ENCODE assay signal across 30 mouse cellular contexts in genomic region chr19:35639945-35640344, GRCm38 (mm10).
DNase-seq lines count a peak whose midpoint lies in the region; ATAC-seq and TF ChIP-seq lines count a peak whose summit lies in the region.
"Had no signal": no experiment of that assay in that cellular context is flagged by ENCODE, and none has a peak within 500 bp of the region (broad histone marks: within the 10 kb centered on the region; RNA-seq: fewer than 3 reads in every experiment).

No protein-coding gene starts in this region.

- no peaks in the 10 kb centered on the region for H3K27me3 ChIP-seq in embryonic facial prominence, embryonic 11.5 days (ENCODE audit: control insufficient read depth, insufficient read depth, low read length)
- no peaks in the 10 kb centered on the region for H3K27me3 ChIP-seq in embryonic facial prominence, embryonic 10.5 days (replicated peaks; ENCODE audit: low read depth, poor library complexity, severe bottlenecking)
- H3K27me3 ChIP-seq in CH12.LX (replicated peaks) (no peaks in the 10 kb centered on the region), myocyte (ENCODE audit: control insufficient read depth, insufficient read depth, insufficient read length) (no peaks in the 10 kb centered on the region)
- H3K27me3 ChIP-seq: embryonic facial prominence, embryonic 13.5 days; forebrain, embryonic 12.5 days; forebrain, embryonic 15.5 days; heart, embryonic 12.5 days; heart, embryonic 15.5 days; hindbrain, embryonic 13.5 days; intestine, embryonic 15.5 days had no signal

- no peak overlapping the region for H3K27ac ChIP-seq in embryonic facial prominence, embryonic 11.5 days (replicated peaks; ENCODE audit: low read depth, low read length)
- H3K27ac ChIP-seq in embryonic facial prominence, embryonic 10.5 days (replicated peaks): no peak overlapping the region
- H3K27ac ChIP-seq in CH12.LX (ENCODE audit: insufficient read depth, low read depth): no peak overlapping the region
- H3K27ac ChIP-seq: embryonic facial prominence, embryonic 13.5 days; forebrain, embryonic 12.5 days; forebrain, embryonic 15.5 days; heart, embryonic 15.5 days; hindbrain, embryonic 10.5 days; hindbrain, embryonic 13.5 days; intestine, embryonic 15.5 days had no signal

- no peak overlapping the region for H3ac ChIP-seq in myocyte (ENCODE audit: control insufficient read depth, insufficient read length)

- no peak overlapping the region for H3K9ac ChIP-seq in embryonic facial prominence, embryonic 11.5 days (replicated peaks; ENCODE audit: low read length)
- H3K9ac ChIP-seq in CH12.LX (ENCODE audit: insufficient read depth, low read depth): no peak overlapping the region
- H3K9ac ChIP-seq: embryonic facial prominence, embryonic 13.5 days; forebrain, embryonic 12.5 days; forebrain, embryonic 15.5 days; heart, embryonic 12.5 days; heart, embryonic 15.5 days; hindbrain, embryonic 13.5 days; intestine, embryonic 15.5 days had no signal

- no peak overlapping the region for H3K4me3 ChIP-seq in embryonic facial prominence, embryonic 11.5 days (ENCODE audit: low read depth, low read length)
- H3K4me3 ChIP-seq in embryonic facial prominence, embryonic 10.5 days: no peak overlapping the region
- H3K4me3 ChIP-seq in CH12.LX (replicated peaks in 1 of 3; ENCODE audit: low read depth in 2 of 3, low read length in 2 of 3, poor library complexity in 1 of 3) (no peak overlapping the region), myocyte (no peak overlapping the region)
- H3K4me3 ChIP-seq: embryonic facial prominence, embryonic 13.5 days; erythroblast, embryonic 14.5 days; forebrain, embryonic 12.5 days; forebrain, embryonic 15.5 days; heart, embryonic 12.5 days; heart, embryonic 15.5 days; hindbrain, embryonic 10.5 days; hindbrain, embryonic 13.5 days; intestine, embryonic 15.5 days had no signal

- no peaks in the 10 kb centered on the region for H3K36me3 ChIP-seq in embryonic facial prominence, embryonic 11.5 days (replicated peaks; ENCODE audit: control insufficient read depth, insufficient read depth, low read depth, low read length)
- no peaks in the 10 kb centered on the region for H3K36me3 ChIP-seq in embryonic facial prominence, embryonic 10.5 days (replicated peaks)
- H3K36me3 ChIP-seq in CH12.LX (replicated peaks in 1 of 2; ENCODE audit: control insufficient read depth in 1 of 2, insufficient read depth in 1 of 2, low read length in 1 of 2) (no peaks in the 10 kb centered on the region), myocyte (ENCODE audit: control insufficient read depth, insufficient read depth) (no peaks in the 10 kb centered on the region)
- H3K36me3 ChIP-seq: embryonic facial prominence, embryonic 13.5 days; forebrain, embryonic 12.5 days; forebrain, embryonic 15.5 days; heart, embryonic 12.5 days; heart, embryonic 15.5 days; hindbrain, embryonic 10.5 days; hindbrain, embryonic 13.5 days; intestine, embryonic 15.5 days had no signal

- intact Hi-C loops in gastrocnemius, postnatal 14 days (cut with DNase I; ENCODE audit: low total_unique reads): no loop called here

- no peak for TF ChIP-seq EP300 in CH12.LX (IDR thresholded peaks at IDR 0.05; ENCODE audit: low read length)

- dilution Hi-C loops in CH12.LX (cut with MboI; ENCODE audit: extremely low pct_ligation_motif_present, extremely low pct_unique_long_range_greater_than_20kb, low sequenced_read_pairs): no loop called here

- 50% methylated on average over 3 of the region's 3 CpGs for WGBS in embryonic facial prominence, embryonic 11.5 days
- WGBS in embryonic facial prominence, embryonic 10.5 days: 71% methylated on average over 3 of the region's 3 CpGs

- no peaks in the 10 kb centered on the region for H3K4me1 ChIP-seq in embryonic facial prominence, embryonic 11.5 days (ENCODE audit: control insufficient read depth, insufficient read depth, low read length)
- no peaks in the 10 kb centered on the region for H3K4me1 ChIP-seq in embryonic facial prominence, embryonic 10.5 days
- no peaks in the 10 kb centered on the region for H3K4me1 ChIP-seq in CH12.LX (ENCODE audit: control insufficient read depth in 1 of 2, insufficient read depth in 2 of 2)
- H3K4me1 ChIP-seq: embryonic facial prominence, embryonic 13.5 days; forebrain, embryonic 12.5 days; forebrain, embryonic 15.5 days; heart, embryonic 12.5 days; heart, embryonic 15.5 days; hindbrain, embryonic 10.5 days; hindbrain, embryonic 13.5 days; intestine, embryonic 15.5 days had no signal

- in situ Hi-C loops in CH12.LX (cut with MboI; ENCODE audit: low pct_ligation_motif_present, low pct_unique_long_range_greater_than_20kb, low sequenced_read_pairs): no loop called here

- no peaks in the 10 kb centered on the region for H3K9me3 ChIP-seq in embryonic facial prominence, embryonic 11.5 days (replicated peaks; ENCODE audit: control insufficient read depth, low read length)
- no peaks in the 10 kb centered on the region for H3K9me3 ChIP-seq in embryonic facial prominence, embryonic 10.5 days
- H3K9me3 ChIP-seq in CH12.LX (replicated peaks; ENCODE audit: low read length): no peaks in the 10 kb centered on the region
- H3K9me3 ChIP-seq: embryonic facial prominence, embryonic 13.5 days; forebrain, embryonic 12.5 days; forebrain, embryonic 15.5 days; heart, embryonic 12.5 days; heart, embryonic 15.5 days; hindbrain, embryonic 10.5 days; hindbrain, embryonic 13.5 days; intestine, embryonic 15.5 days had no signal

- H3K4me2 ChIP-seq in embryonic facial prominence, embryonic 11.5 days (ENCODE audit: low read depth, low read length): no peak overlapping the region
- no peak overlapping the region for H3K4me2 ChIP-seq in CH12.LX (ENCODE audit: insufficient read depth, low read depth, poor library complexity, severe bottlenecking)
- H3K4me2 ChIP-seq in myocyte (ENCODE audit: low read depth): no peak overlapping the region
- H3K4me2 ChIP-seq: embryonic facial prominence, embryonic 13.5 days; forebrain, embryonic 12.5 days; forebrain, embryonic 15.5 days; heart, embryonic 12.5 days; heart, embryonic 15.5 days; hindbrain, embryonic 13.5 days; intestine, embryonic 15.5 days had no signal

- ATAC-seq in embryonic facial prominence, embryonic 11.5 days (replicated peaks; ENCODE audit: insufficient number of reproducible peaks, low FRiP score, low TSS enrichment, low read depth): no peak
- ATAC-seq: activated CD4-positive, CD25-positive, alpha-beta regulatory T cell, adult 4 months; CD4-positive, CD25-positive, alpha-beta regulatory T cell, adult 4 months; forebrain, embryonic 15.5 days; hindbrain, embryonic 16.5 days; intestine, embryonic 15.5 days had no signal

- no peaks in the 10 kb centered on the region for H3K79me2 ChIP-seq in CH12.LX (replicated peaks; ENCODE audit: control insufficient read depth, extremely low read depth, insufficient read depth, poor library complexity, severe bottlenecking)
- no peaks in the 10 kb centered on the region for H3K79me2 ChIP-seq in myocyte (ENCODE audit: control insufficient read depth, insufficient read depth)

- no peak for TF ChIP-seq CTCF in CH12.LX (conservative IDR thresholded peaks at IDR 0.05 in 1 of 2, IDR thresholded peaks at IDR 0.05 in 1 of 2; ENCODE audit: low read depth in 2 of 2, low read length in 2 of 2)

- DNase-seq in embryonic facial prominence, embryonic 11.5 days (ENCODE audit: low spot score): peak; percentile 26
- no peak for DNase-seq in embryonic facial prominence, embryonic 10.5 days (ENCODE audit: low spot score)
- DNase-seq in CH12.LX (ENCODE audit: extremely low read depth): peak; percentile 12
- DNase-seq in NIH3T3 (ENCODE audit: low read depth): peak; percentile 16
- DNase-seq in gastrocnemius, postnatal 14 days: no peak
- DNase-seq in frontal cortex, postnatal 25 days (ENCODE audit: low spot score in 2 of 2): no peak
- DNase-seq: adrenal gland, adult 8-10 months; adrenal gland, postnatal 25 days; cerebellum, adult 11-12 months; cerebellum, adult 8-10 months; cerebellum, postnatal 10 days; cerebellum, postnatal 36 days; gastrocnemius, postnatal 10 days; heart, adult 18-20 months; heart, postnatal 10 days; heart, postnatal 36 days; kidney, adult 18-20 months had no signal

- no peak for TF ChIP-seq RAD21 in CH12.LX (IDR thresholded peaks at IDR 0.05; ENCODE audit: low read depth, low read length)

- no peak for TF ChIP-seq POLR2A in CH12.LX (IDR thresholded peaks at IDR 0.05; ENCODE audit: low read depth, low read length)
- no peak for TF ChIP-seq POLR2A in myocyte (IDR thresholded peaks at IDR 0.05; ENCODE audit: insufficient read length, low read depth)

TF ChIP-seq in CH12.LX, 34 proteins besides CTCF, POLR2A, EP300 and RAD21 (continues in another document):
- no peak for TF ChIP-seq POLR2AphosphoS2 (IDR thresholded peaks at IDR 0.05; ENCODE audit: low read depth, low read length)
- TF ChIP-seq HCFC1 (IDR thresholded peaks at IDR 0.05; ENCODE audit: low read depth, low read length): no peak
- TF ChIP-seq ELF1 (IDR thresholded peaks at IDR 0.05; ENCODE audit: low read depth, low read length): no peak
- TF ChIP-seq ZMIZ1 (IDR thresholded peaks at IDR 0.05; ENCODE audit: low read depth, low read length): no peak
- no peak for TF ChIP-seq CHD1 (IDR thresholded peaks at IDR 0.05; ENCODE audit: low read depth, low read length)
- TF ChIP-seq JUN (IDR thresholded peaks at IDR 0.05; ENCODE audit: insufficient read depth, low read depth, low read length): no peak
- TF ChIP-seq MAX (IDR thresholded peaks at IDR 0.05; ENCODE audit: low read length): no peak
- TF ChIP-seq ZKSCAN1 (IDR thresholded peaks at IDR 0.05; ENCODE audit: borderline replicate concordance, low read depth, low read length): no peak
- TF ChIP-seq MAFK (IDR thresholded peaks at IDR 0.05; ENCODE audit: insufficient replicate concordance, low read length): no peak
- TF ChIP-seq BHLHE40 (IDR thresholded peaks at IDR 0.05; ENCODE audit: low read depth, low read length): no peak
- TF ChIP-seq SIN3A (IDR thresholded peaks at IDR 0.05; ENCODE audit: low read length): no peak

TF ChIP-seq in myocyte, 11 proteins besides CTCF, POLR2A, EP300 and RAD21:
- TF ChIP-seq CEBPB (IDR thresholded peaks at IDR 0.05; ENCODE audit: insufficient read depth, poor library complexity, severe bottlenecking): peak; percentile 56; the same call in 1 of the 2 replicates
- TF ChIP-seq TCF12 (IDR thresholded peaks at IDR 0.05; ENCODE audit: insufficient read depth, poor library complexity, severe bottlenecking): no peak
- no peak for TF ChIP-seq MYOD1 (IDR thresholded peaks at IDR 0.05; ENCODE audit: control insufficient read depth in 1 of 3, insufficient read length in 2 of 3, low read depth in 2 of 3)
- TF ChIP-seq REST (IDR thresholded peaks at IDR 0.05; ENCODE audit: insufficient read depth, insufficient read length): no peak

Comparison
In these comparisons a context has a peak if more than half of its experiments do, and no peak if none do; other contexts are left out.
1. DNase-seq: peak in embryonic facial prominence, embryonic 11.5 days (single experiment), CH12.LX (single experiment) and NIH3T3 (single experiment); none in embryonic facial prominence, embryonic 10.5 days (single experiment), gastrocnemius, postnatal 14 days (single experiment) and frontal cortex, postnatal 25 days (0 of 2).